Mouse (Mus musculus) liver, embryonic 14.5 days (tissue): Measurements from ENCODE around the gene Agap1. TPM values are rescaled to one million over a fixed set of nuclear protein-coding genes. Genes with fewer than 3 reads are reported as not detected.

Source experiments
- ATAC-seq: fragments of 200-750 bp; cut with Nextera tagmentation; 2 replicates; pipeline ENCODE4 v1.8.0; 2017; ENCODE audit warnings: moderate number of reproducible peaks, mild to moderate bottlenecking, moderate library complexity; ENCODE audit not compliant: insufficient read depth
- DNase-seq, 3 experiments: peaks; one replicate each; pipeline ENCODE4 v3.0.0-alpha.2; 2012 to 2013; ENCODE audit warnings: low read depth in 3 of 3, low spot score in 3 of 3
- H3K27ac ChIP-seq: fragments of 300-500 bp; sonication (generic); 2 replicates; pipeline ENCODE4 v1.5.1; 2014; ENCODE audit warnings: moderate library complexity, mild to moderate bottlenecking, control low read depth, inconsistent platforms
- H3K27me3 ChIP-seq: fragments of 300-500 bp; sonication (generic); 2 replicates; pipeline ENCODE4 v1.6.1; 2014; ENCODE audit warnings: mild to moderate bottlenecking, low read length, moderate library complexity; ENCODE audit not compliant: control insufficient read depth, insufficient read depth
- H3K36me3 ChIP-seq: fragments of 300-500 bp; sonication (generic); replicated peaks from 2 replicates; pipeline ENCODE4 v1.6.1; 2014; ENCODE audit warnings: low read depth; ENCODE audit not compliant: control insufficient read depth, insufficient read depth
- H3K4me1 ChIP-seq, 2 experiments: fragments of 200-500 bp in 1 of 2; fragments of 300-500 bp in 1 of 2; sonication (generic) in 1 of 2; replicated peaks; 2 replicates each; pipeline ENCODE4 v1.6.1; 2012 to 2014; ENCODE audit warnings: antibody characterized with exemption in 1 of 2, inconsistent platforms in 1 of 2, low read length in 1 of 2; ENCODE audit not compliant: control insufficient read depth in 2 of 2, insufficient read depth in 2 of 2
- H3K4me2 ChIP-seq: fragments of 300-500 bp; sonication (generic); 2 replicates; pipeline ENCODE4 v1.6.1; 2014; ENCODE audit warnings: low read depth, mild to moderate bottlenecking, control low read depth, moderate library complexity
- H3K4me3 ChIP-seq, 2 experiments: fragments of 200-500 bp in 1 of 2; fragments of 300-500 bp in 1 of 2; sonication (generic) in 1 of 2; 2 replicates each; pipeline ENCODE4 v1.5.1; 2012 to 2014; ENCODE audit warnings: low read depth in 2 of 2, low read length in 2 of 2, mild to moderate bottlenecking in 2 of 2, control low read depth in 1 of 2, inconsistent platforms in 1 of 2, moderate library complexity in 1 of 2; ENCODE audit not compliant: insufficient read depth in 1 of 2
- H3K9ac ChIP-seq: fragments of 300-500 bp; sonication (generic); replicated peaks from 2 replicates; pipeline ENCODE4 v1.6.1; 2014; ENCODE audit warnings: mild to moderate bottlenecking, control low read depth, moderate library complexity
- H3K9me3 ChIP-seq: fragments of 300-500 bp; sonication (generic); 2 replicates; pipeline ENCODE4 v1.6.1; 2016; ENCODE audit warnings: low read length, mixed read lengths; ENCODE audit not compliant: control insufficient read depth
- CTCF ChIP-seq: IDR thresholded peaks from 2 replicates; pipeline ENCODE4 v1.5.1; 2016; ENCODE audit warnings: antibody characterized with exemption, low read depth, control low read depth
- EP300 ChIP-seq: IDR thresholded peaks from 2 replicates; pipeline ENCODE4 v1.6.1; 2016; ENCODE audit warnings: antibody characterized with exemption, low read depth
- WGBS: fragments of 180-500 bp; shearing (Covaris S2); extraction: QIAGEN DNeasy Blood & Tissue Kit; methylation state at CpG from one replicate; pipeline ENCODE4 v1.1.7; 2014; ENCODE audit not compliant: insufficient replicate concordance; 5-methylcytosine and 5-hydroxymethylcytosine counted together
- polyA plus RNA-seq, 2 experiments: library from polyadenylated mRNA; depleted of rRNA in 1 of 2; stranded (reverse) in 1 of 2; unstranded in 1 of 2; fragments of >200 nt; fragmentation: Nextera tagmentation in 1 of 2; extraction: Ambion mirVana in 1 of 2; gene quantifications; 2 replicates each; pipeline versions ENCODE4 v1.2.1 to v1.2.3; 2012 to 2014

The Agap1 gene
- polyA plus RNA-seq, 2 experiments = 1.1 TPM

DNA sequence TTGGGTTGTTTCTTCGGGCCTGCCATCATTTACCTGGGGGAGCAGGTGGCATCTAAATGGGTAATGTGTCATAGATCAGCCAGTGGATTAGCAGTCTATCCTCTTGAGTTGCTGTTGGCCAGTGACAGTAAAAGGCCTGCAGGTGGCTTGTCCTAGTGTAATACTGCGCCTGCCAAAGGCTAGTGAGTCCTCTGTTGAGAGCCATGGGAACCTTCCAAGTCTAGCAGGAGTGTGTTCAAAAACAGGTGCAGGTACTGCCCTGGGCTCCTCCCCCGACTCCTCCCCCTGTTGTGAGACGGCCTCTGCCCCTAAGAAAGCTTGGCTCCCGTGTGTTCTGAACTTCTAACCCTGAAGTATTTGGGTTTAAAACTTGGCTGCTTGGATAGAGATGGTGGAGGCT, 1.9 kb downstream of the Agap1 start:
- Histone ChIP-seq H3K4me1 (no peaks in the 10 kb centered on the region; a peak in 1 of 4 replicates), H3K4me3 (0 out of 4 replicates have a peak overlapping the region, but pooled peaks of 1 of the 2 experiments have one; percentile 63), H3K36me3 (no peaks in the 10 kb centered on the region), H3K4me2 (peak overlapping the region; percentile 69), H3K27ac (no peak overlapping the region), H3K9ac (no peak overlapping the region), H3K27me3 (peaks cover 33% of the 10 kb centered on the region), H3K9me3 (no peaks in the 10 kb centered on the region; the same call in 1 of the 2 replicates)
- DNase-seq = no peak
- TF ChIP-seq EP300 = no peak
- 0 out of 2 replicates have a peak, but pooled peaks have one; percentile 18 for TF ChIP-seq CTCF
- WGBS = 36% methylated on average over 5 of the region's 5 CpGs
- ATAC-seq = no peak

DNA sequence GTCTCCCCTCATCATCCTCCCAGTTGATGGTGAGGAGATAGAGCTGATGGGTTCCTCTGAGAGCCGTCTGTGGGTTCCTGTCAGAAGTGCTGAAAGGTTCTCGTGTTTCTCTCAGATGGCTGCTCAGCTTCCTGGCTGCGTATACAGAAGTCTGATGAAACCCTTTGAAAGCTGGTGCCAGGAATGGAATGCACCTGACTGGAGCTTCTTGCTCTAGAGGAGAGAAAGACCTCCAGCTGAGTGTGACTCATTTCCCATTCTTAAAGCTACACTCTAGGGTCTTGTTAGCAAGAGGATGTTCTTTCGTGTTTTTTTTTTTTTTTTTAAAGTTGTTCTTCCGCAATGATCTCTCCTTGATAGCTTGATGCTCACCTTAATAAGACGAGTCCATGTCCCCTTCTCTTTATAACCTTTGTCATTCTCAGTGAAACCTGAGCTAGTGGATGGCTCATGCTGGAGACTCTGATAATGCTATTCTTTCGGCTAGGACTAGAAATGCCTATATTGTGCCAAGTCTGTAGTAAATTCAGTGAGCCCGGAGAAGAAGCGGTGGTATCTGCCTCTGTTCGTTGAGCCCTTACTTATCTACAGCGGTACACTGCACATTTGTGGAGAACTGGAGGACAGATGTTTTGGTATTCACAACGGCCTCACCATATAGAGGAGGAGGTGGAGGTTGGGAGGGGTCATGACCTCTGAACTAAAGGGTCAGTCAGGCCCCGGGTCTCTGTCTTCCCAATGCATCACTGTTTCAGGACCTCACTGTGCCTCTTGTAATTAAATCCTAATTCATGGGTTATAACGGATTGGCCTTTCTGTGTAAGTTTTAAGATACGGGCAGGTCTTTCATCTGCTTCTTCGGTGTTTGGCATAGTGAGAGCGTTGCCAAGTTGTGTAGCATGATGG, 2.8 kb downstream of the Agap1 start:
- H3K36me3 ChIP-seq = no peaks in the 10 kb centered on the region
- DNase-seq = no peak
- no peak overlapping the region for H3K9ac ChIP-seq
- H3K27ac ChIP-seq = no peak overlapping the region
- H3K4me3 ChIP-seq = no peak overlapping the region
- WGBS = 56% methylated on average over 17 of the region's 17 CpGs
- peaks cover 33% of the 10 kb centered on the region for H3K27me3 ChIP-seq
- no peak for ATAC-seq
- H3K4me1 ChIP-seq = no peaks in the 10 kb centered on the region; a peak in 1 of 4 replicates
- TF ChIP-seq CTCF (no peak), EP300 (no peak)
- no peak overlapping the region for H3K4me2 ChIP-seq
- H3K9me3 ChIP-seq = no peaks in the 10 kb centered on the region; the same call in 1 of the 2 replicates

DNA sequence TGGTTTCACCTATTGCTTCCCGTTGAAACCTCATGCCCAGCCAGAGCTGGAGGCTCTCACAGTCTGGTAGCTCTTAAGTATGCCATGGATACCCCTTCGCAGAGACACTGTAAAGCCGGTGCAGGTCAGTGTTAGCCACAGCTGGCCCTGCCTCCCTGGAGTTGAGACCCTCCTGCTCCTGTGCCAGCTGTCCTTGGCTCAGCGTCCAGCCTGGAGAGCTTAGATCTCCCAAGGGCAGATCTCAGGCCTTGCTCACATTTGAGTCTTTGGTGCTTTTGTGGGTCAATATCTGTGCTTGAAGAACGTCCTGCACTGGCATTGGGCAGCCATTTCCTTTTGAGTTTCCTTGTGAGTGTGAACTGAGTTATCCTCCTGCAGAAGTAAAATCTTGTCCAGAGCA, 7.3 kb downstream of the Agap1 start:
- H3K9me3 ChIP-seq = no peaks in the 10 kb centered on the region; the same call in 1 of the 2 replicates
- H3K4me2 ChIP-seq = no peak overlapping the region
- no peak overlapping the region for H3K27ac ChIP-seq
- no peaks in the 10 kb centered on the region for H3K27me3 ChIP-seq
- H3K36me3 ChIP-seq = no peaks in the 10 kb centered on the region
- ATAC-seq (no peak), DNase-seq (no peak)
- no peak overlapping the region for H3K9ac ChIP-seq
- WGBS = 55% methylated on average over 5 of the region's 5 CpGs
- TF ChIP-seq EP300 (no peak), CTCF (no peak)
- H3K4me1 ChIP-seq = peaks cover 0 to 2% of the 10 kb centered on the region in 2 experiments; a peak in 1 of 4 replicates
- no peak overlapping the region for H3K4me3 ChIP-seq

DNA sequence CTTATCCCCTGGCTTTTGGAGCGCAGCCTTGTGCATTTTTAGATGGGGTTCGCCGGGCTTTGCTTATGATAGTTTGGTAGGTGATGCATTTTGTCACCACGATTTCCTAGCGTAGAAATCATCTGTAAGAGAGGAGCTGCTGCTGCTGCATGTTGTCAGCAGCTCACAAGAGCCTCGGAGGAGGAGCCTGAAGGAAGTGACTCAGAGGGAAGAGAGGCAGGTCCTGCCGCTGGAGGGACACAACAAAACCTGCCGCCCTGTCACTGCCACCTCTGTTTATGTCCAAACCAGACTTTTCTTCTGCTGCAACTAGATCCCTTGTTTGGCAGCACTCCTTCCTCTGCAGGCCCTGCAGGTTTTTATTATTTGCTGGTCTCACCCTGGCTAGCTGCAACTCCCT, 8.5 kb downstream of the Agap1 start:
- Histone ChIP-seq H3K4me2 (no peak overlapping the region), H3K36me3 (no peaks in the 10 kb centered on the region), H3K9ac (no peak overlapping the region), H3K9me3 (no peaks in the 10 kb centered on the region; the same call in 1 of the 2 replicates), H3K27me3 (no peaks in the 10 kb centered on the region), H3K27ac (no peak overlapping the region), H3K4me1 (peaks cover 0 to 10% of the 10 kb centered on the region in 2 experiments; a peak in 2 of 4 replicates), H3K4me3 (no peak overlapping the region)
- DNase-seq (no peak), ATAC-seq (no peak)
- 21% methylated on average over 8 of the region's 8 CpGs for WGBS
- no peak for TF ChIP-seq EP300
- 0 out of 2 replicates have a peak, but pooled peaks have one; percentile 3 for TF ChIP-seq CTCF

DNA sequence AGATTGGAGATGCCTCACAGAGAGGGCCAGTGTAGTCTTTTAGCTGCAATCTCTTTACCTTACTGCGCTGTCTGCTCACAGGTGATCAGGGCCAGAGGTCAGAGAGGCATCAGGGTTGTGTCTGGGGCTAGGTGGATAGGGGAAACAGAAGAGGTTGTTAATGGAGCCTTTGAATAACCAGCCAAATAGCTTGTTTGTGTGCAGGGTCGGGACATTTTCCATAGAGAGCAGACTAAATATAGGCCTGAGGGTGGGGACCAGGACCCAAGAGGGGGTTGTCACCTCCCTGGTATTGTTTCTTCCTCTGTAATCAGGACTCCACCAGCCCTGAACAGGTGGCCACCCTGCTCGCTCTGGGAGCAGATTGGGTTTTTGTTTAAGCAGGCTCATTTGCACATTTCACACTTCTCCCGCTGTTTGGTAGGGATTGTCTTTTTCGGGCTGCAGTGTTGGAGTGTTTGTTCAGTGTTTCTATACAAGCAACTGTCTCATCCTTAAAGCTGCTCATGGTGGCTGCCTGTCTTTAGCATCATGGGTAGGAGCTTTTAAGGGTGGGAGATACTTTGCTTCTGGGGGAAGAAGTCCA, 10.9 kb downstream of the Agap1 start:
- Histone ChIP-seq H3K27me3 (no peaks in the 10 kb centered on the region), H3K27ac (no peak overlapping the region), H3K36me3 (no peaks in the 10 kb centered on the region), H3K9ac (no peak overlapping the region), H3K9me3 (no peaks in the 10 kb centered on the region), H3K4me1 (peaks cover 0 to 19% of the 10 kb centered on the region in 2 experiments; a peak in 2 of 4 replicates), H3K4me2 (no peak overlapping the region), H3K4me3 (no peak overlapping the region)
- 49% methylated on average over 5 of the region's 5 CpGs for WGBS
- DNase-seq (no peak), ATAC-seq (no peak)
- TF ChIP-seq CTCF (no peak), EP300 (no peak)
